Mouse (Mus musculus): Measurements from ENCODE around the gene Olfr156.
"Not testable (repeated sequence)": the region's sequence is repeated elsewhere in the genome, so short reads cannot be mapped to it uniquely, and the experiment has no call there.

The Olfr156 gene

DNA sequence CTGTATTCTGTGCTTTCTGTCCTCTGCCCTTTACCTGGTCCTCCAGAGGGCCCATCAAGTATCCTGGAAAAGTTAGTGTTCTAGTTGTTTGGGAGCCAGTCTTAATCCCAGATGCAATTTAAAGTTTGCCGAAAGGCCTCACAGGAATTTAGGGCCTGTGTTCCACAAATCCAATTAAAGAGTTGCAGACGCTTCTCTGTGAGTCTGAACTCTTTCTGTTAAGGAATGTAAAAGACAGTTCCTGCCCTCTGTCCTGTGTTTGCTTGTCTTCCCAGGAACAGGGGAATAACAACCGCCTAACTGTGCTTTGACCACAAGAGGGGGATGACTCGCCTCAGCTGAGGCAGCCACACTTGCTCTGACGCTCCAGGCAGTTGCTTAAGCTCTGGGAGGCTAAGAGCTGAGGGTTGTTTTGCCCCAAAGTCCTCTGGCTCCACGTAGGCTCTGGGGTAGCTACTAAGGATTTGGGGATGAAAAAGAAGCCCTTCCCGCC lies at the start of gene Olfr156:
Olfr156 (minus strand) TSS at position 51 of the 493 bp plus-strand sequence.
- no peak for DNase-seq (ENCODE audit: low read depth, low spot score)

DNA sequence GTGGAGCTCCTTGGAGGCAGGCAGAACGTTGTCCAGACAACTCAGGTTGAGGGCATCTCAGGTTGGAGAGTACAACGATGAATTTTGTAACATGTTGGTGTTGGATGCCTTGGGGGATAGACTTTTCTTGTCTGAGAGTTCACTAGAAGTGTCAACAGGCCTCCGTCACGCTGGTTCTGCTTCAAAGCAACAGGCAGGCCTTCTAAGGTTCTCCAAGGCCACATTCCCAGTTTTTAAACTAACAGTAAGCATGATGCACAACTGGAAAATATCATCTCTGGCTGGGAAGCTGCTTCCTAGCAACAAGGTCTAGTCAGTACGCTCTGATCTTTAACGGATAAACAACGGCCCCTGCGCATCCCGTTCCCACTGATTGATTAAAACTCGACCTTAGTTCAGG lies 46.1 kb upstream of the Olfr156 start:
- DNase-seq (ENCODE audit: low read depth, low spot score): no peak

DNA sequence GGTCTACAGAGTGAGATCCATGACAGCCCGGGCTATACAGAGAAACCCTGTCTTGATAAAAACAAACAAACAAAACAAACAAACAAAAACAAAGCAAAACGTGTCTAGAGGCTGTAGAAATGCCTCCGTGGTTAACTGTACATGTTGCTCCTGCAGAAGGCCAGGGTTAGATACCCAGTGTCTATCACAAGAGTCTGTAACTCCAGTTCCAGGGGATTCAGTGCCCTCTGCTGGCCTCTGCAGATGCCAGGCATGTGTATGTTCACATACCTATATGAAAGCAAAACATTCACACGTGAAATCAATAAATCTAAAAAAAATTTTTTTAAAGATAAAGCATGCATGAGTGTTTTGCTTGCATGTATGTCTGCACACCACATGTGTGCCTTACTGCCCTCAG lies 39.6 kb upstream of the Olfr156 start:
- DNase-seq (ENCODE audit: low read depth, low spot score): no peak

DNA sequence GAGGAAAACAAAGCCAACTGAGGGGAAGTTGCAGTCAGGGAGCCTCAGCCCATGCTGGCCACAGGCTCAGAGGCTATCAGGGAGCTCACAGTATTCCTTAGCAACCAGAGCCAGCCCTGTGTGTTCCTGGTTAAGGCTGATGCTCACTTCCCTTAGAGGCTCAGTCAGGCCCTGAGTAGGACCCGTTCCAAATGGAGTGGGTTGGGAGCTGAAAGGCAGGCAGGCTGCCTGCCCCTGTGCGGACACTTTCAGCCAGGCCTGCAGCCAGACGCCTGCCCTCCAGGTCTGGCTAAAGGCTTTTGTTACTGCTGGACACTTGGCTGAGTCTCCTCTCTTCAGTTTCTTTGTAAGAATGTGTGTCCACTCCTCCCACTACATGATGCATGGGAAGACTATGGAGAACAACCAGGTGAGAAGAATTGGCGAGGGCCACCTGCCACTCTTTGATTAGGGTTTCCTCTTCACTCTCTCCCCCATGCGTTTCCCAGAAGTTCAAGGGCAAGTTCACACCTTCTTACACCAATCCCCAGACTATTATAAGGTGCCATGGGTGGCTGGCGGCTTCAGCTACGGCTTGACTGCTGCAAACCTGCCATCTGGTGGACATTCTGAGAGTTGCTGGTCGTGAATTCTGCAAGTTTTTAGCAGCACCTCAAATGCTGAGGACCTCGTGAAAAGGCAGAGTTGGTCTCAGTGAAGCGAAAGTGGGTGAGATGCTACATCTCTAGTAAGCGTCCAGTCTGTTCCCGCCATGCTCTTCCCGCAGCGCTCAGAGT lies 37.2 kb upstream of the Olfr156 start:
- no peak for DNase-seq (ENCODE audit: low read depth, low spot score)

DNA sequence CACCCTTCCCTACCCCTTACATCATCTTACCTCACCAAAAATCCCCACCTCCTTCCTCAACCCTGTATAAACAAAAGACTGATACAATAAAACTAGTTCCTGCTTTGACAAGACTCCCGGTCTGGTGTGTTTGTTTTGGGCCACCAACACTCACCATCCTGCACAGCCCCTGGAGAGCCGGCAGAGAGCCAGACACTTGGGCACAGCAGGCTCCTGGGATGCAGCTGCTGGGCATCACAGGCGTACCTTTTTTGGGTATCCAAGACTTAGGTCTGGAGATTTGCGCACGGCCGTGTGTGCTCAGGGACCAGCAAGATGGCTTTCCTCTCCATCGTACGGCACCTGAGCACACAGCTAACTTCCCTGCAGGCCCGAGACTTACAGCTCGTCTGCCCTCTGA lies 36.2 kb upstream of the Olfr156 start:
- DNase-seq (ENCODE audit: low read depth, low spot score): no peak

DNA sequence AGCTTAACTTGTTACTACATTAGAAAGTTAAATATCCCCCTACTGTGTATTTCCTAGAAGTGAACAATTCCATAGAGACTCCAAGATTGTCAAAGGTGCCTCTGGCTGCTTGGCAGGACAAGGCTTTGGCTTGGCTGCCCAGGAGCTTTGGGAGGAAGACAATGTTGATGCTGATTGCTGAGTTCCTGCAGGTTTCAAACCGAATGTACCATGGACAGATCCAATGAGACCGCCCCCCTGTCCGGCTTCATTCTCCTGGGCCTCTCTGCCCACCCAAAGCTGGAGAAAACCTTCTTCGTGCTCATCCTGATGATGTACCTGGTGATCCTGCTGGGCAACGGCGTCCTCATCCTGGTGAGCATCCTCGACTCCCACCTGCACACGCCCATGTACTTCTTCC lies 30.4 kb upstream of the Olfr156 start:
- DNase-seq (ENCODE audit: low read depth, low spot score): no peak

DNA sequence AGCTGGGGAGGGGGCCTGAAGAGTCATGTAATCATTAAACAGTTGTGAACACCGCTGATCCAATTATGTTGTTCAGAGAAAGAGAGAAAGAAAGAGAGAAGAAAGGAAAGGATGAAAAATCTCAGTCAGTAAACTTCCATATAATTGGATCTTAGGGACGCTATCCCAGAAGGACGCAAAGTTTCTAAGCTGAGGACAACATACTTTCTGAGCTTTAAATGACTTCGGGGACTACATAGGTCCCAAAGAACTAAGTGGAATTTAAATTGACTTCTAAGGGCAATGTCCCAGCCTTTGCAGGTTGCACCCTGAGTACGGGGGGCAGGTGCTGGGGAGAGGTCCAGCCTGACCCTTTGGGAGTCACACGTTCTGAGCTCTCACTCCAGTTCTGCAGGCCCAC lies 27.6 kb upstream of the Olfr156 start, which contains the start of gene Olfr155:
Olfr155 (plus strand) TSS at position 301 of the 400 bp plus-strand sequence.
- no peak for DNase-seq (ENCODE audit: low read depth, low spot score)

DNA sequence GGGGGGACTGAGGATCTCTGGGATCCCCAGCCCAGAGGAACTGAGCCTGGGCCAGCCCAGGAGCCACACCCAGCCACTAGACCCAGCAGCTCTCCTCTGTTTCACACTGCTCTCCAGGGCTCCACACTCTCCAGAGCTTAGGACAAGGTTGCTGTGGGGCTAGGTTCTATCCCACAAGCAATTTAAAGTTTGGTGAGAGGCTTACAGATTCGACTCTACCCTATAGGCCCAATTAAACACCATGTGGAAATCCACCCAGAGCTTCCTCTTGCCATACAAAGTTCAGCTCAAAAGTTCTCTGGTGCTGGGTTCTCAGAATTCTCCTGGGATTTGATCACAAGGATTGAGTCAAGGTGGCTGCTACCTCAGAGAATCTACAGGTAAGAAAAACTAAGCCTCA lies 16.4 kb upstream of the Olfr156 start, which contains the start of gene Olfr157:
Olfr157 (minus strand) TSS at position 101 of the 400 bp plus-strand sequence.
- no peak for DNase-seq (ENCODE audit: low read depth, low spot score)

DNA sequence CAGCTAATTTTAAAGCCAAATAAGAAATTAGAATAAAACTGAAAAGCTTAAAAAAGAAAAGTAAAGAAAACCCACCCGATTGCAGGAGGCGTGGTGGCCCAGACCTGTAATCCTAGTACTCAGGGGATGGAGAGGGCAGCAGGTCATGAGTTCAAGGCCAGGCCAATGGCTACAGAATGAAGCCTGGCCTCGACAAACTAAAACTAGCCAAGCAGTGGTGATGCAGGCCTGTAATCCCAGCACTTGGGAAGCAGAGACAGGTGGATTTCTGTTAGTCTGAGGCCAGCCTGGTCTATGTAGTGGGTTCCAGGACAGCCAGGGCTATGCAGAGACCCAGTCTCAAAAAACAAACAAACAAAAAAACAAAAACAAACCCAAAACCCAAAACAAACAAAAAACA lies 14.6 kb upstream of the Olfr156 start:
- DNase-seq (ENCODE audit: low read depth, low spot score): no peak

DNA sequence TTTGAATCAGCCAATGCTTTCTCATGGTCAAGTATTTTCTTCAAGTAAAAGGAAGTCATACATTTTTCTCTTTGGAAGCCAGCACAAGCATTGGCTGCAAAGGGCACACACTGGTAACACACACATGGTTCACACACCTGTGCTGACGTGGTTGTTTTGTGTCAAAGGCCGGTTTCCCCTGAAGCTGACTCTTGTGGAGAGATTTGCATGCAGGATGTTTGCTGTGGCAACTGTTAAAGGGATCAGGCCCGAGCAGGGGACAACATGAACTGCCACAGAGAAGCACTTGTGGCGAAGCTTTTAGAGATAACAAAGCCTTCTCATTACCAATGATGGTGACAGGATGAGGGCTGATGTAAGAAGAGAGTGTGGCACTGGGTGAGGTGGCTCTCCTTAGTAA lies 11.1 kb upstream of the Olfr156 start:
- no peak for DNase-seq (ENCODE audit: low read depth, low spot score)

DNA sequence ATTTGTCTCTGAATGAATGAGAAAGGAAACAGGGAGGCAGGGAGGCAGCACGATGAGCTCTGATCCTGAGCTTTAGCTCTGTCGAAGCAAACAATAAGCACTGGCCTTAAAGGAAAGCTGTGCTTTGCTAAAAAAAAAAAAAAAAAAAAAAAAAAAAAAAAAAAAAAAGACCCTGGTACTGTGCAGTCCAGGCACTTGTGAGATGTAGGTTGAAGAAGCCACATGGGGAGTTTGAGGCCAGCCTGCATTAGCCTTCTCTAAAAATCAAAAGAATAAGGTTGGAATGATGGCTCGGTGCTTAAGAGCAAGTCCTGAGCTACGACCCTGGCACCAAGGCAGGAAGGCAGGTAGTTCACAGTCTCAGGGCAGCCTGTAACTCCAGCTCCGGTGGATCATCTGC lies 10.1 kb upstream of the Olfr156 start:
- DNase-seq (ENCODE audit: low read depth, low spot score): no peak

DNA sequence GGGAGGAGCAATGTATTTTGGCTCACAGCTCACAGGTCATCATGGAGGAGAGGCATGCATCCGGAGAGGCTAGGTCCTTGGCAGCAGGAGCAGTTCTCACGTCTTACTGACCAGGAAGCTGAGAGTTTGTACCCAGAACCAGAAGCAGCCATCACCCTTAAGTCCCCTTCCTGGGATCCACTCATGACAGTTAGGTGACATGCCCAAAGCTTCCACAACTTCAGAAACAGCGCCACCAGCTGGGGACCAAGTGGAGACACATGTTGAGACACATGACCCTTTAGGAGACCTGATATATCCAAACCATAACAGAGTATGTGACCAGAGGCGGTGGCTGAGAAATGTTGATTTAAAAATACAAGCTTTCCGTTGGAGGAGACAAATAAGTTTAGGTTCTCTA lies 8.3 kb upstream of the Olfr156 start:
- no peak for DNase-seq (ENCODE audit: low read depth, low spot score)

DNA sequence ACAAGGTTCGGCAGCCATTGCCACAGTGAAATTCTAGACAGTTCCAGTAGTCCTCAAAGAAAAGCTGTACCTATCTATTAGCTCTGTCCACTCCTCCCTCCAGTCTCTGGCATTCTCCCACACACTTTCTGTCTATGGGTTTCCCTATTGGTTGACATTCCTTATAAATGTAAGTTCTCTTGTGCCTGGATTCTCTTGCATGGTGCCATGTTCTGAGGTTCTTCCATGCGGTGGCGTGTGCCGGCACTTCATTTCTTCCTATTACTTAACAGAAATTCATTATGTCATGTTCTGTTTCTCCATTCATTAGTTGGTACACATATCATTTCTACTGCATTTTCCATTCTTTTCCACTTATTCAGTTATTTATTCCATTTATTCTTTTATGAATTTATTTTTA lies 5.1 kb upstream of the Olfr156 start:
- no peak for DNase-seq (ENCODE audit: low read depth, low spot score)

DNA sequence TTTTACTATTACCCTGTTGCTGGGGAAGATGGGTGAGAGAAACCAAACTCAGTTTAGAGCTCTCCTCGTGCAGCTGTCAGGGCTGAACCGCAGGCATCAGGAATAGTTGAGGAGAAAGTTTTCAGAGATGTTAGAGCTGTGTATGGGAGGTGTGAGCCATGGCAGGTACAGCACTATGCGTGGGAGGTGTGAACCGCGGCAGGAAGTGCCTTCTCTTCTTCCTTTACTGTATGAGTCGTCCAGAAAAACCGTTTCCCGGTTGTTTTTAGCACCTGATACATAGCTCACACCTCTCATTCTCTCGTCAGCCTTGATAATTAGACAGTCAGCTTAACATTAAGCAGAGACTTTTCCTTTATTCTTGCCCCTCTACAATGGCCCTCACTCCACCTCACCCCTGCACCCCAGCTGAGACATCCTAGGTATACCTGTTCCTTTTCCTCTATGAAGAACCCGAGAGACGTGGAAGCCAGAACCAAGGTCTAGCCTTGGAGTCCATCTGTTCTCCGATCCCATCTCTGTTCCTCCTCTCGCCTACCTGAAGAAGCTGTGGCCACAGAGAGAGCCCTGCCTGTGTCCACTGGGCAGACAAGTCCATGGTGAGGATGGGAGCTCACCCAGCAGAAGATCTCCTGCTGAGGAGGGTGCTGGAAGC lies 672 bp downstream of the Olfr156 start:
- no peak for DNase-seq (ENCODE audit: low read depth, low spot score)

DNA sequence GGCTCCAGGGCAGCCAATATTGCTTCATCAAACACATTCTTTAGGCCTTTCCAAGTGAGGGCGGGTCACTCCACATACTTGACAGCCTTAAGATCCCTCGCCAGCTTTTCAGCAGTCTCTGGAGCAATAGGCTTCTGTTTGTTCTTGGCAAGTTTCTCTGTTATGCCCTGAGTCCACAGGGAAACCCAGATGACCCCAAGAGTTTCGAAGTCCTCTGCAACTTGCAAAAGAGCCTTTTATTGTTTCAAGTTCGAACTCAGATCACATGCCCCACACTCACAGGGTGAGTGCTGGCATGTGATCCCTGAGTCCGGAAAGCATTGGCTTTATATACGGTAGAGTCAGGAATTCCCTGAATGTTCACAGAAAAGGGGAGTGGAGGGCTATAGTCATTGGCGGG lies 24.8 kb downstream of the Olfr156 start:
- no peak for DNase-seq (ENCODE audit: low read depth, low spot score)

DNA sequence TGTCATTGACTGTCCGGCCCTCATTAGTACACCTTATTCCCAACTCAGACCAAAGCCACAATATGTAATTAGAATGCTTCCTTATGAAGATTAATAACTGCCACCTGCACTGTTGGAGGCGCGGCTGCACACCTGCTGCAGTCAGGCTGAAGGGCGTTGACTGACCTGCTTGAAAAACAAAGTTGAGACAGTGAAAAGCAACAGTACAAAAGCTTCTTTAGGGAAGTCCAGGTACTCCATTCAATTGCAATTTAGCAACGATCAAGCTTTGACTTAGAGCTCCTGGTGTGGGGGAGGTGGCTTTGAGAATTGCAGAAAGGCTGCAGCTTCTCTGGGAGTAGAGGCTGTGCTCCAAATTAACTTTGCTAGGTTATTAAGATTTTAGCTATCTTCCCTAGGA lies 27.9 kb downstream of the Olfr156 start:
- not testable (repeated sequence) for DNase-seq (ENCODE audit: low read depth, low spot score)

DNA sequence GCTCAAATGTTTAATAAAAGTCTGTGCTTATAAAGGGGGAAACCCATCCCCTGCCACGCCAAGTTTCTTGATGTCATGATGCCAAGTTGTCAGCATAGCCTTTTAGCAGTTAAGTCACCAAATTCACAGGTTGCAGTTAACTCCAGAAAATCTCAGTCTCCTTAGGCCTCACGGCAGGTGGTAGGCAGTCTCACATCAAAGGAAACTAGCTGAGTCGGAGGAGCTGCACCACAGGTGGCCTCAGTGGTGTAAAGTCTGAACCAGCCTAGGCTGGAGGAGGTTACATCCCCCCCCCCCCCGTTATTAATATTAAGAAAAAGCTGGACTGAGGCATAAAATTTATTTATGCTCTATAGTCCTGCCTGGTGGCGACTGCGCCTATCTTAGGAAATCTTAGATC lies 28.4 kb downstream of the Olfr156 start:
- DNase-seq (ENCODE audit: low read depth, low spot score): no peak

DNA sequence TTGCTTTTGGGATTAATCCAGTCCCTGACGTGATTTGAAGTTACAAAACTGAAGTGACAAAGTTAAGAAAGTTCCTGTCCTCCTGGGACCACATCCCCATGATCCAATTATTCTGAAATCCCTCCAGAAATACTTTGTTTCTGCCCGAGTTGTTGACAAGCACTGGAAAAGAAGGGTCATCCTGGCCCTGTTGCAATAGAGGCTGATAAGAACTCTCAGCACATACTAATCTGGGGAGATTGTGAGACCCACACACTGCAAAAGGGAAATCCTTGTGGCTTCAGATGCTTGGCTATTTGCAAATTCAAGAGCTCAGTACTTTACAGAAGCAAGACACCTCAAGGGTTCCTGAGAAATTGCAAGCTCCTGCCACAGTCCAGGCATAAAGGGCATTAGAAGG lies 51.4 kb downstream of the Olfr156 start:
- no peak for DNase-seq (ENCODE audit: low read depth, low spot score)

DNA sequence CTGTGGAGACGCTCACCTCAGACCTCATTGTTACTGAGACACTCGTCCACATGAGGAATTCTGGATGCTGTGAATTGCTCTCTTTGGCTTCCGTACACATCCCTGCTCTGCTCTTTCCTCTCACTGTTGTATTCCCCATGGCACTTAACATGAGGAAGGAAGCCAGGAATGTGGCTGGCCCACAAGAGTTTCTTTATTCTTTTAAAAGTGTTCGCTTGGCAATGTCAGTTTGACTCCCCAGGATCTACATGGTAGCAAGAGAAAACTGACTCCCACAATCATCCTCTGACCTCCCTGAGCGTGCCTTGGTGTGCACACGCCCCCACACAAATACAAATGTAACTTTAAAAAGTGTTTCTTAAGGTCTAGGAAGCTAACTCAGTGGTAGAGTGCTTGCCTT lies 52.1 kb downstream of the Olfr156 start:
- DNase-seq (ENCODE audit: low read depth, low spot score): no peak

DNA sequence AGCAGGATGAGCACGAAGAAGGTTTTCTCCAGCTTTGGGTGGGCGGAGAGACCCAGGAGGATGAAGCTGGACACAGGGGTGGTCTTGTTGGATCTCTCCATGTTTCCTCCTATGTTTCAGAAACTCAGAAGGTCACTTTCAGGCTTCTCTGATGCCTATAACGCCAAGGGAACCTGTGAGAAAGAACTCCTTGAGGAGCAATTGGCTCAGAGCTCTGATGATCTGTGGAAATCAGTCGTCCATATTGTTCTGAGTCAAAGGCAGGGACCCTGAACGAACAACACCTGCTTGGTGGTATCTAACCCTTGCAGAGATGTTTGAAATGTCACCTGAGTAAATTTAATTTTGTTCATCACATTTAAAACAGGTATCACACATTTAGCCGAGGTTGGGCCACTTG lies 52.8 kb downstream of the Olfr156 start, which contains the start of gene Olfr159:
Olfr159 (minus strand) TSS at position 101 of the 400 bp plus-strand sequence.
- DNase-seq (ENCODE audit: low read depth, low spot score): no peak

Measured in c-Kit-negative CD71-positive TER-119-positive erythroid progenitor cells, embryonic 14.5 days (primary cell).